Mouse (Mus musculus) heart, adult 11 months (tissue): Measurements from ENCODE around the gene Znrd1as.
A peak's percentile ranks its signal among the peaks of the same experiment; 100 is the strongest.
"Not testable (repeated sequence)": the region's sequence is repeated elsewhere in the genome, so short reads cannot be mapped to it uniquely, and the experiment has no call there.

Experiments used
- DNase-seq: peaks from one replicate; pipeline ENCODE4 v3.0.0; 2022

Znrd1as gene

GRCm38 (mm10) chr17:36950981-36951947, 7.1 kb upstream of the Znrd1as start, which contains the start of gene Ppp1r11:
Ppp1r11 (minus strand) TSS chr17:36951741.
- DNase-seq = peak; percentile 100

- DNase-seq = peak; percentile 92
These were observed 5.8 kb upstream of the Znrd1as start for GRCm38 (mm10) chr17:36952631-36953030.

GRCm38 (mm10) chr17:36953062-36953461, 5.3 kb upstream of the Znrd1as start:
- DNase-seq = peak; percentile 85

GRCm38 (mm10) chr17:36958884-36959283, 492 bp downstream of the Znrd1as start:
- DNase-seq = no peak

GRCm38 (mm10) chr17:36961125-36961524, 2.7 kb downstream of the Znrd1as start:
- DNase-seq = no peak

GRCm38 (mm10) chr17:36966875-36967274, 8.5 kb downstream of the Znrd1as start:
- DNase-seq = no peak

- no peak for DNase-seq
These were observed 12.0 kb downstream of the Znrd1as start for GRCm38 (mm10) chr17:36970316-36970890.

- no peak for DNase-seq
These were observed 12.9 kb downstream of the Znrd1as start for GRCm38 (mm10) chr17:36971172-36971850.

- DNase-seq = no peak
These were observed 14.4 kb downstream of the Znrd1as start for GRCm38 (mm10) chr17:36972791-36973190.

GRCm38 (mm10) chr17:36973271-36973787, 14.9 kb downstream of the Znrd1as start:
- DNase-seq = no peak

- DNase-seq = peak; percentile 93
These were observed 22.9 kb downstream of the Znrd1as start, which contains the start of gene 2410137M14Rik for GRCm38 (mm10) chr17:36981221-36981813. 2410137M14Rik (minus strand) TSS chr17:36981237.

GRCm38 (mm10) chr17:36981845-36982244, 23.5 kb downstream of the Znrd1as start:
- no peak for DNase-seq

GRCm38 (mm10) chr17:36982253-36983155, 24.1 kb downstream of the Znrd1as start:
- DNase-seq = no peak

- no peak for DNase-seq
These were observed 30.1 kb downstream of the Znrd1as start for GRCm38 (mm10) chr17:36988475-36988874.

GRCm38 (mm10) chr17:36989437-36989836, 31.0 kb downstream of the Znrd1as start, which contains the start of gene H2-M5:
H2-M5 (minus strand) TSS chr17:36989537.
- DNase-seq = no peak

GRCm38 (mm10) chr17:36990630-36991029, 32.2 kb downstream of the Znrd1as start:
- DNase-seq = not testable (repeated sequence)

GRCm38 (mm10) chr17:36992336-36993104, 34.1 kb downstream of the Znrd1as start:
- DNase-seq = no peak

GRCm38 (mm10) chr17:36993770-36994325, 35.5 kb downstream of the Znrd1as start:
- no peak for DNase-seq

GRCm38 (mm10) chr17:36994528-36994927, 36.1 kb downstream of the Znrd1as start:
- DNase-seq = no peak

GRCm38 (mm10) chr17:36995448-36995847, 37.1 kb downstream of the Znrd1as start:
- DNase-seq = no peak
